Mouse (Mus musculus) G1E (cell line): ENCODE measurements around the gene Dynll1. TPM values are rescaled to one million over a fixed set of nuclear protein-coding genes. Genes with fewer than 3 reads are reported as not detected.
A peak's percentile ranks its signal among the peaks of the same experiment; 100 is the strongest.

Experiments
- ATAC-seq: 2 replicates; pipeline ENCODE4 v1.8.0; 2016; ENCODE audit warnings: mild to moderate bottlenecking; ENCODE audit not compliant: insufficient number of reproducible peaks, poor library complexity, low FRiP score, severe bottlenecking; ENCODE audit errors: extremely low read depth
- DNase-seq: peaks from one replicate; pipeline ENCODE4 v3.0.0; 2012; ENCODE audit warnings: low spot score
- H3K27me3 ChIP-seq: 2 replicates; pipeline ENCODE4 v1.6.1; 2012; ENCODE audit warnings: mild to moderate bottlenecking, low read length, inconsistent platforms; ENCODE audit not compliant: insufficient read depth
- H3K36me3 ChIP-seq: replicated peaks from 2 replicates; pipeline ENCODE3; 2012; ENCODE audit warnings: mild to moderate bottlenecking, inconsistent platforms
- H3K4me1 ChIP-seq: 2 replicates; pipeline ENCODE4 v1.6.1; 2012; ENCODE audit warnings: low read depth, low read length, inconsistent platforms, mixed read lengths; ENCODE audit not compliant: insufficient read depth
- H3K4me3 ChIP-seq: 2 replicates; pipeline ENCODE4 v1.5.1; 2012; ENCODE audit warnings: low read depth, mild to moderate bottlenecking, inconsistent platforms, low read length, moderate library complexity, mixed read lengths
- H3K9me3 ChIP-seq: replicated peaks from 2 replicates; pipeline ENCODE4 v1.6.1; 2012; ENCODE audit warnings: inconsistent platforms
- CTCF ChIP-seq: IDR thresholded peaks from 2 replicates; pipeline ENCODE4 v1.5.1; 2012; ENCODE audit warnings: low read depth, low read length, inconsistent platforms, mixed read lengths
- GATA1 ChIP-seq: IDR thresholded peaks from 2 replicates; pipeline ENCODE4 v1.6.1; 2012; ENCODE audit warnings: borderline replicate concordance, low read length, inconsistent platforms, mixed read lengths
- GATA2 ChIP-seq: IDR thresholded peaks from 2 replicates; pipeline ENCODE4 v1.6.1; 2012; ENCODE audit warnings: low read depth, low read length, inconsistent platforms, borderline replicate concordance
- POLR2AphosphoS5 ChIP-seq: IDR thresholded peaks from 2 replicates; pipeline ENCODE4 v1.6.1; 2012; ENCODE audit warnings: low read depth, low read length, inconsistent platforms; ENCODE audit not compliant: insufficient replicate concordance
- TAL1 ChIP-seq: conservative IDR thresholded peaks from 2 replicates; pipeline ENCODE4 v1.6.1; 2012; ENCODE audit warnings: low read depth, low read length, inconsistent platforms, mixed read lengths
- polyA plus RNA-seq: library from polyadenylated mRNA; stranded (reverse); fragments of >175 nt; gene quantifications from 2 replicates; pipeline ENCODE4 v1.2.3, GENCODE M21; 2012
- total RNA-seq, 2 experiments: library from RNA; stranded (forward) in 1 of 2; stranded (reverse) in 1 of 2; fragments of 200-1000 nt in 1 of 2; fragments of >200 nt in 1 of 2; fragmentation: Nextera tagmentation in 1 of 2; gene quantifications; 2 replicates each; pipeline ENCODE4 v1.2.3; 2014 to 2017

Gene Dynll1
- total and polyA plus RNA-seq, 3 experiments = 445 to 1,458 (median 554) TPM

DNA sequence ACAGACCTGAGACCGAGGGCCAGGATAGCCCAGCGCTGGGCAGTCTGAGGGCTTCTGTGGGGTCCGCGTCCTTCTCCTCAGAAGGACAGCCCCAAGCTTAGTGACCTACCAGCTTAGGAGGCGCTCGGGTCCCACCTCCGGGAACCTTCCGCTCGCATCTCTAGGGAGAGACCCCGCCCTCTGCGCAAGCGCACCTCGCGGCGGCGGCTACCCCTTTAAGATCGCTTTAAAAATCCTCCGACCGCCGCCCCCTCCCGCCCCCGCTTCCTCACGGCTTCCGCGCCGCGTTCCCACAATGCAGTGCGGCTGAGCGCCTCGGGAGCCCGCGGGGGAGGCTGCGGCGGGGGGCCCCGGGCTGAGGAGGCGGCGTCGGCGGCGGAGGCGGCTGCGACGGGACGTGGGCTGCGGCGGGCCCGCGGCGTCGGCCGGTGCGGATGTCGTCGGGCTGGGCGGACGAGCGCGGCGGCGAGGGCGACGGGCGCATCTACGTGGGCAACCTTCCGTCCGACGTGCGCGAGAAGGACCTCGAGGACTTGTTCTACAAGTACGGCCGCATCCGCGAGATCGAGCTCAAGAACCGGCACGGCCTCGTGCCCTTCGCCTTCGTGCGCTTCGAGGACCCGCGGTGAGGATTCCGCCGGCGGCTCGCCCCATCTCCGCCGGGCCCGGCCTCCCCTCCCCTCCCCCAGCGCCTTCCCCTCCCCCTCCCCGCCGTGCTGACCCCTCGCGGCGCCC, 26.2 kb upstream of the Dynll1 start, which contains the start of gene Srsf9:
TSS of gene Srsf9 (plus strand) at position 303 of the 735 bp plus-strand sequence.
- H3K4me3 ChIP-seq = peak within 1 kb of the TSS; percentile 97
- peak; percentile 77 for ATAC-seq
- H3K27me3 ChIP-seq = no peaks in the 10 kb centered on the region
- TF ChIP-seq CTCF = no peak
- TF ChIP-seq POLR2AphosphoS5 = no peak
- no peak for TF ChIP-seq GATA1
- no peak for TF ChIP-seq TAL1
- TF ChIP-seq GATA2 = no peak
- peaks cover 45% of the 10 kb centered on the region for H3K36me3 ChIP-seq
- no peaks in the 10 kb centered on the region for H3K9me3 ChIP-seq
- DNase-seq = peak; percentile 87
- H3K4me1 ChIP-seq = peaks cover 44% of the 10 kb centered on the region

DNA sequence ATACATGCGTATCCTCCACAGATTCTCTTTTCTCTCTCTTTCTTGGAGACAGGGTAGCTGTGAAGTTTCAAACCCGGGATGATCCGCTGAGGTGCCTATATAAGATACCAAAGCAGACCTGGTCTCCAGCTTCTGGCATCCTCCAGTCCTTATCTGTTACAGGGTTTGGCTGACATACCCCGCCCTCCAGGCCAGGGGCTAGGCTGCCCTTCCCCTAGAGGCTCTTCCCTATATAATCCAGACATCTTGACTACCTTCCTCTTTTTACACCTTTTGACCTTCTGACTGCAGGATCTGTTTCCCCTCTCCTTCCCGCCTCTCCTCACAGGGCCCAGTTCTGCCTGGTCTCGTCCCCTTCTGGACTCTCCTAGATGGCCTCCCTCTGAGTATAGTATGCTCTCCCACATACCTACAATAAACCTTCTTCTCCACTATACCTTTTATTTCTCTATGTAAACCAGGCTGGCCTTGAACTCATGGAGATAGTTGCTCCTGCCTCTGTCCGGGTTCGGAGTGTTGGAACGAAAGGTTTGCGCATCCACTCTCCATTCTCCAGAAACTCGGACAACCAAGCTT, 25.5 kb upstream of the Dynll1 start:
- DNase-seq = no peak

DNA sequence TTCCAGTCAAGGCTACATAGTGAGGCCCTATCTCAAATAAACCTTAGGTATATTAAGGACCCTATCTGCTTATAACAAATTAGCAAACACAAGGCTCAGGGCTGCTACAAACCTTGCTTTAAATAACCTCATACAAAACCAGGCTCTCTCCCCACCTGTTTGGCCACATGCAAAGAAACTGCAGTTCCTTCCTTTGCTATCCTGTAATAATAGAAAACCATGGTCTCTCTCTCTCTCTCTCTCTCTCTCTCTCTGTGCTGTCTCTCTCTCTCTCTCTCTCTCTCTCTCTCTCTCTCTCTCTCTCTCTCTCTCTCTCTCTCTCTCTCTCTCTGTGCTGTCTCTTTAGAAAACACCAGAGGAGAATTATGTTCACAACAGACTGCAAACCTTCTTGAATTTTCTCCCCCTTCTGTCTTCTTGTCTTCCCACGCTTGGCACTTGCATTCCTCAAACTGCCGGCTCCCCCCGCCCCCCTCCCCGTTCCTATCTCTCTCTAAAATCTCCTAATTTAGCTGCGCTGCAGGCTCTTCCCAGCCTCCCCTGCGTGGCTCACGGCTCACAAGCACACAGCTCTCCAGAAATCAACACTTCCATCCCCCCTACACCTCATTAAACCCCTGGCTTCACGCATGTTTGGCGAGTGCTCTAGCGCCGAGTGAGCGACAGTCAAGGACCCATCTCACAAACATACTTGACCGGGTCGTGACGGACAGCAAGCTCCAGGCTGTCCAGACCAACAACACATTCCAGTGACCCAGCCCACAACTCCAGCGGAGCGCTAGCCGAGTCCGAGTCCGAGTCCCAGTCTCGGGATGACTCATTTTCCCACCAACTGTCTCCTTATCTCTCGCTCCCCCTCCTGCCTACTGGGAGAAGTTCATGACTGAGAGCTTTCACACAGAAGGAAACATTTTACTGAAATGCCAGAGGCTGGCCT, 18.5 kb upstream of the Dynll1 start:
- no peaks in the 10 kb centered on the region for H3K9me3 ChIP-seq
- peak; percentile 57 for ATAC-seq
- TF ChIP-seq CTCF (no peak), GATA2 (no peak)
- peak overlapping the region; percentile 70 for H3K4me3 ChIP-seq
- peak; percentile 81 for DNase-seq
- H3K4me1 ChIP-seq = peaks cover 35% of the 10 kb centered on the region
- H3K27me3 ChIP-seq = no peaks in the 10 kb centered on the region
- peaks cover 6% of the 10 kb centered on the region for H3K36me3 ChIP-seq

More for the DNA sequence above, 25.5 kb upstream of the Dynll1 start:
- TF ChIP-seq GATA2 (no peak), POLR2AphosphoS5 (no peak), CTCF (no peak), GATA1 (no peak), TAL1 (no peak)
- Histone ChIP-seq H3K4me3 (peak overlapping the region; percentile 97), H3K4me1 (peaks cover 40% of the 10 kb centered on the region), H3K9me3 (no peaks in the 10 kb centered on the region), H3K36me3 (peaks cover 38% of the 10 kb centered on the region), H3K27me3 (no peaks in the 10 kb centered on the region)
- ATAC-seq = no peak

DNA sequence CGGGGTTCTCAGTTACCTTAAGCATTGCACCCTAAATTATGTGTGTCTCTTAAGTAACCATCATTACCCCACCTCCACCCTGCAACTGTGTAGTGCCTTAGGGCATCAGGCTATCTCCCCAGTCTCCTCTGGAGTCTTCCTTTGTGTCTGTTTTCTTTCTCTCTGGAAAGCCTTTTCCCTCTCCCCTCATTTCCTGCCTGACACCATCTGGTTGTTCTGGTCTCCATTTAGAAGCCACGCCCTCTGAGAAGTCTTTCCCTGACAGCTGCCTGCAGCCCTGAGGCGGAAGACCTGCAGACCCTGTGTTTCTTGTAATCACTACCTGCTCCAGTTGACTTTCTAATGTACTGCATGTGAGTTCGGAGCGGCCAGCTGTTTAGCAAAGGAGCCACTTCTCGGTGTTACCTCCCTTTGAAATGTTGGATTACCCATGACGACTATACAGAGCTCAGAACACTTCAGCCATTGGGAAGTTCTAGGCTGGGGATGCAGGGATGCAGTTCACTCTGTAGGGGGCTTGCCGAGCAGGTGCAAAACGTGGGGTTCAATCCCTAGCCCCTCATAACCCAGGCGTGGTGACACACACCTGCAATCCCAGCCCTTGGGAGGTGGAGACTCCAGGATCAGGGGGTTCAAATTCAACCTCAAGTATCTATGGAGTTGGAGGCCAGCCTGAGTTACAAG, 17.0 kb upstream of the Dynll1 start:
- no peak for ATAC-seq

DNA sequence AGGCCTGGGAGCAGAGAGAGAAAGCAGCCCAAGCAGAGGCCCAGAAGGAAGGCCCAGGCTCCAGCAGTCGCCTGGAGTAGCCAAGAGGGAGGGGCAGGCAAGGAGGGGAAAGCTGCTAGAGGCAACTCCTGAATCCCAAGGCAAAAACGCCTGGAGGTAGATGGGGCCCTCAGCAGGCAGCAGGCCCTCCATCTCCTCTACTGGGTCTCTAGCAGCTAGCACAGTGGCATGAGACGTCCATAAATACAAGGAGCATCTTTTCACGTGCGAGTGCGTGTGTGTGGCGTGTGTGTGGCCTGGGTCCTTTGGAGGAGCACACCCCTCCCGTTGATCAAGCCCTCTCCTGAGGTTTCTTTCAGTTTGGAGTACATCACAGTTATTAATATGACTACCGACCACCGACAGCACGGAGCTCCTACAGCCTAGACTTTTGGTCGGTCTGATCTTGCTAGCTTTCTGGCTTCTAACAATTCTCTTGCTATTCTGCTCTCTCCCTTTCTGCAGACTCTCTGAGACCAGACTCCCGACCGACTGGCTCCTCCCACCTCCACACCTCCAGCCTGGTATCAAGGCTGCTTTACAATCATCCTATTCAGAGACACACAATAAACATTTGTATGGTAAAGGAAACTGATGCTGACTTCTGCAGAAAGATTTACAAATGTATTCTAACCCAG, 16.3 kb upstream of the Dynll1 start:
- DNase-seq (no peak), ATAC-seq (0 out of 2 replicates have a peak, but pooled peaks have one; percentile 23)
- Histone ChIP-seq H3K36me3 (no peaks in the 10 kb centered on the region), H3K27me3 (no peaks in the 10 kb centered on the region), H3K9me3 (no peaks in the 10 kb centered on the region), H3K4me3 (peak overlapping the region; percentile 30; the same call in 1 of the 2 replicates), H3K4me1 (peaks cover 54% of the 10 kb centered on the region)
- TF ChIP-seq GATA2 = no peak
- no peak for TF ChIP-seq CTCF
- no peak for TF ChIP-seq POLR2AphosphoS5
- TF ChIP-seq TAL1 = no peak
- TF ChIP-seq GATA1 = no peak

More for the DNA sequence above, 17.0 kb upstream of the Dynll1 start:
- H3K4me3 ChIP-seq = peak overlapping the region; percentile 33; the same call in 1 of the 2 replicates
- no peaks in the 10 kb centered on the region for H3K27me3 ChIP-seq
- peaks cover 48% of the 10 kb centered on the region for H3K4me1 ChIP-seq
- TF ChIP-seq CTCF (no peak), GATA1 (no peak), TAL1 (no peak), POLR2AphosphoS5 (no peak)
- H3K9me3 ChIP-seq = no peaks in the 10 kb centered on the region
- H3K36me3 ChIP-seq = no peaks in the 10 kb centered on the region
- DNase-seq = no peak
